Mouse (Mus musculus): Measurements from ENCODE around the gene Ino80e.

The Ino80e gene

GRCm38 (mm10) chr7:126856741-126857420 is 5.3 kb downstream of the Ino80e start:
- DNase-seq (ENCODE audit: low read depth, low spot score), result no peak

- no peak for DNase-seq (ENCODE audit: low read depth, low spot score)
Measured at GRCm38 (mm10) chr7:126855641-126856040, 6.5 kb downstream of the Ino80e start.

GRCm38 (mm10) chr7:126853454-126853853 is 8.7 kb downstream of the Ino80e start:
- no peak for DNase-seq (ENCODE audit: low read depth, low spot score)

- DNase-seq (ENCODE audit: low read depth, low spot score), result no peak
Measured at GRCm38 (mm10) chr7:126851192-126851591, 11.0 kb downstream of the Ino80e start.

- DNase-seq (ENCODE audit: low read depth, low spot score), result no peak
Measured at GRCm38 (mm10) chr7:126850161-126850560, 12.0 kb downstream of the Ino80e start.

- DNase-seq (ENCODE audit: low read depth, low spot score), result no peak
Measured at GRCm38 (mm10) chr7:126848794-126849193, 13.4 kb downstream of the Ino80e start.

GRCm38 (mm10) chr7:126847421-126848398 is 14.5 kb downstream of the Ino80e start:
- DNase-seq (ENCODE audit: low read depth, low spot score), result no peak

- no peak for DNase-seq (ENCODE audit: low read depth, low spot score)
Measured at GRCm38 (mm10) chr7:126847116-126847420, 15.1 kb downstream of the Ino80e start, which contains the start of gene Doc2a. Gene Doc2a, plus strand, starts transcription at chr7:126847416.

GRCm38 (mm10) chr7:126845516-126845915 is 16.7 kb downstream of the Ino80e start:
- DNase-seq (ENCODE audit: low read depth, low spot score), result no peak

GRCm38 (mm10) chr7:126843276-126843675 is 18.9 kb downstream of the Ino80e start:
- DNase-seq (ENCODE audit: low read depth, low spot score), result no peak

GRCm38 (mm10) chr7:126833294-126833693 is 28.9 kb downstream of the Ino80e start:
- DNase-seq (ENCODE audit: low read depth, low spot score), result no peak

- DNase-seq (ENCODE audit: low read depth, low spot score), result no peak
Measured at GRCm38 (mm10) chr7:126832036-126832598, 30.1 kb downstream of the Ino80e start.

- DNase-seq (ENCODE audit: low read depth, low spot score), result no peak
Measured at GRCm38 (mm10) chr7:126831539-126831938, 30.6 kb downstream of the Ino80e start, which contains the start of gene 4930451I11Rik. Gene 4930451I11Rik, minus strand, starts transcription at chr7:126831639.

GRCm38 (mm10) chr7:126825952-126826351 is 36.2 kb downstream of the Ino80e start:
- DNase-seq (ENCODE audit: low read depth, low spot score), result no peak

GRCm38 (mm10) chr7:126825403-126825802 is 36.8 kb downstream of the Ino80e start:
- DNase-seq (ENCODE audit: low read depth, low spot score), result no peak

- no peak for DNase-seq (ENCODE audit: low read depth, low spot score)
Measured at GRCm38 (mm10) chr7:126823940-126824339, 38.2 kb downstream of the Ino80e start.

GRCm38 (mm10) chr7:126823202-126823711 is 38.9 kb downstream of the Ino80e start:
- DNase-seq (ENCODE audit: low read depth, low spot score), result no peak

- DNase-seq (ENCODE audit: low read depth, low spot score), result no peak
Measured at GRCm38 (mm10) chr7:126822741-126823140, 39.4 kb downstream of the Ino80e start.

GRCm38 (mm10) chr7:126821835-126822511 is 40.2 kb downstream of the Ino80e start:
- DNase-seq (ENCODE audit: low read depth, low spot score), result no peak

- DNase-seq (ENCODE audit: low read depth, low spot score), result no peak
Measured at GRCm38 (mm10) chr7:126818818-126819217, 43.4 kb downstream of the Ino80e start.

- DNase-seq (ENCODE audit: low read depth, low spot score), result no peak
Measured at GRCm38 (mm10) chr7:126817595-126817994, 44.6 kb downstream of the Ino80e start.
